Mouse (Mus musculus): ENCODE measurements around the gene Slc6a17.
A peak's percentile ranks its signal among the peaks of the same experiment; 100 is the strongest.

The Slc6a17 gene

DNA sequence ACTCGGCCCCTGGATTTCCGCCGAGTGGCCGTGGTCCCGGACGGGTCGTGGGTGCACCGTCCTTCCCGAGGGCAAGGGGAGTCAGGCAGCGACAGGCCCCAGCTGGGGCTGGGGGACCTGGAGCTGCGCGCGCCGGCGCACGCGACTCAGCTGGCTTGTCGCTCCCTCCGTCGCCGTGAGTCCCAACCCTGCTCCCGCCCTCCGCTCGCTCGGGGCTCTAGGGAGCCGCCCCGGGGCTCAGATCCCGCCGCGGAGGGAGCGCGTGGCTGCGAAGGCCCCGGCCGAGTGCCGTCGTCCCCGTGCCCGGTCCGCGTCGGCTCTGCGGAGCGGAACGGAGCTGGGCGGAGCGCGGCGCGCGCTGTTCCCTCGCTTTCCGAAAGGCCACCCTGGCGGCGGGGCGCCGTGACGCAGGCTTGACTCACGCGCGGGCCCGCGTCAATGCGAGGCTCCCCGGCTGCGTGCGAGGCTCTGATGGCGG lies at the start of gene Slc6a17:
Slc6a17 (minus strand) TSS at position 388 of the 478 bp plus-strand sequence.
- peak; percentile 86 to 88 for DNase-seq

DNA sequence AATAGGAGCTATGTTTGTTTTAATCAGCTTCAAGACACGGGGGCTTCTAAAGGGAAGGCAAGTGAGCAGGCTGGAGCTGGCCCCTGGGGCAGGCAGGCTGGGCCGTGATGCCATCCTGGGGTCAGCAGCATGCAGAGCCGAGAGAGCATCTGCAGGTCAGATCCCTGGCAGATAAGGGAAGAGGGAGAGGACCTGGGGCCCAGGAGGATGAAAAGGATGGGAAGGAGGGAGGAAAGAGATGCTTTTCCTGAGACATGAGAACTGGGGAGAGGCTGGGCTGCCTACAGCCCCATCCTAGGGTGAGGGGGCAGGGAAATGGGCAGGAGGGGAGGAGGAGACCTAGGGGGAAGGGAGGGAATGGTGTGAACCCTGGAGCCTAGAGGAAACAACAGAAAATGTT lies 47.5 kb upstream of the Slc6a17 start:
- DNase-seq: peak in 1 of 2 experiments; percentile 1

DNA sequence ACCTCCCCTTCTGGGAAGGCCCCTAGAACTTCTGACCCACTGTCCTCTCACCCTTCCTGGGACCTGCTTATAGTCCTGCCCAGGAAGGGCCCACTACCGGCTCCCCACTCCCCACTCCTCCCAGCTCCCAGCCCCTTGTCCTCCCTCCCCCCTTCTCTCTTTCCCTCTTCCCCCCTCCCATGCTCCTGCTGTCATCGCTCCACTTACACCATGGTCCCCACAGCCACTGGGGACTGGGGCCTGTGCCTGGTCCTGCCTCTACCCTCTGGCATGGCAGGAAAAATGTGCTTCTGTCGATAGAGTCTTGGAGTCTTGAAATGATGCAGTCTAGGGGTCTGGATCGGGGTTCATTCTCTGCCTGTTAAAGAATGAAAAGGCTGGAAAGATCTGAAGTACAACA lies 46.1 kb upstream of the Slc6a17 start:
- DNase-seq: peak in 1 of 2 experiments; percentile 6

DNA sequence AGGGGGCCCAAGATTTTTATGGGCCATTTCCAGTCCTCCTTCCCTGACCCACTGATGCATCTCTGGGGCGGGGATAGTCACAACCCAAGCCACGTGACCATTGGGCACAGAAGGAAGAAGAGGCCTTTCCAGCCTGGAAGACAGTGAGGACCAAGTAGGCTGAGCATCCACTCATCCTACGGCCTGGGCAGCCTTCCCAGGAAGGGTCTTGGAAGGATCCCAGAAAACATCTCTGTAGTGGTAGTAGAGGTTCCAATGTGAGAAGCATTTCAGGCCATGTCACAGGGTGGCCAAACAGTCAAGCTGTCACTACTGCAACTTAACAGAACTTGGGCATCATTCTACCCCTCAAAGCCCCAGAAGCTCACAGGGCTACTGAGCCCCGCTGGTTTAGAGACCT lies 44.8 kb upstream of the Slc6a17 start:
- peak; percentile 90 to 91 for DNase-seq

DNA sequence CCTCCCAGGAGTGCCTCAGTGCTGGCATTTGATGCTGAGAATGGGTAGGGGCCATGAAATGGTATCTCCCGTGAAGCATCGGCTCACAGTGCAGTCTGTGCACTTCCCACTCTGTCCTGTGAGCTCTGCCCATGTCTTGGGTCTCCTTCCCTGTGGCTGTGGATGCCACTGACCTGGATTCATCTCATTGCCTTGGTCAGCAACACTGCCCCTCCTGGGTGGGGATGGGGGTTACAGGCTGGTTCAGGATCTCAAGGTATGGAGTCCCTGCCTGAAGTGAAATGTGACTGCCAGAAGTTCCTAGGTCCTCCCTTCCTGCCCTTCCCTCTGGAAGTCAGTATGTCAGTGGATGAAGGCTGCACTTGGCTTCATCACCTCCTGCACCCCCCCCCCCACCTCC lies 44.3 kb upstream of the Slc6a17 start:
- peak; percentile 42 to 58 for DNase-seq

DNA sequence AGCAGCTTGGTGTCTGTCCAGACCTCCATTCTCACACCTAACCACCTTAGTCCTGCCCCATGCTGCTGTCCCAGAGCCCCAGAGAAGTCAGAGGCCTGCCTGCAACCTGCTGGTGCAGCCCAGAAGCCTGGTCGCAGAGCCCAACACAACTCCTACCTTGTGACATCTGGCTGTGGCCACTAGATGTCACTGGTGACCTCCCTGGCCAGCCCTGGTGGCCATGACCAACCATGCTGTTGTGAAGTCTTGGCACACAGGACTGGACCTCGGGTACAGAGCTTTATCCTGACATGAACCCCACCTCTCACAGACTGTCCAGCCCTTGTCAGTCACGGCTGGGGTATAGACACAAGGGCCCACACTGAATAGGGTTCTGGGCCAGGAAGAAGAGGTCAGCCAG lies 41.4 kb upstream of the Slc6a17 start:
- DNase-seq: peak; percentile 88 to 90

DNA sequence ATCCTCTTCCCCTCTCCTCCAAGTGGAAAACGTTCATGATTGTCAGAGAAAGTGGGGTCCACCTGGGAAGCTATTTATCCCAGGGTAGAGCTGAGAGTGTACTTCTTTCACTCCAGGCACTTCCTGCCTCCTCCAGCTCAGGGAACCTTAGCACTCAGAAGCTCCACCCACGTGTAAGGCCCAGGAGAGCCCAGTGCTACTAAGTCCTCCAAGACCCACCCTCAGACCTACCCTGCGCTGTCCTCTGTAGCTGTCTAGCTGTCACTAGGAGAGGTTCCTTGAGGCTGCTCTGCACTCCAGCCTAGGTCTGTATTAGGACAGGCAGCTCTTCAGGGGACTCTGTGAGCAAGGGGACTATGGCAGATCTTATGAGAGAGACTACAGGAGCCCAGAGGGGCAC lies 40.9 kb upstream of the Slc6a17 start:
- DNase-seq: peak in 1 of 2 experiments; percentile 1

DNA sequence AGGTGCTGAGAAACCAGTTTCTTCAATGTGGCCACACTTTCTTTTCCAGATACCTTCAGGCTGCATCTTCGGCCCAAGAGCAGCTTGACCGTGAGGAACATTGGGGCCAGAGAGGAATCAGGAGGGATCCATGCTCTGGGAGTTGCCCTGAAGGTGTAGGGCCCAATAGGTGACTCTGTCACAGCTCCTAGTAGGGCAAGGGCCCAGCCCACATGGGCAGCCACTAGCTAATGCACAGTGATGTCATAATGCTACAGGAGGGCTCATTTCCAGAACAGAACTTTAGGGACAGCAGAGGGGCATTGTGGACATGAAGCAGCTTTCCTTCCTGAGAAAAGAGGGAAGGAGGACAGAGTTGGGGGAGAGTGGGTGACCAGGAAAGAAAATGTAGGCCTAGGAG lies 37.0 kb upstream of the Slc6a17 start, which contains the start of gene Ubl4b:
Ubl4b (minus strand) TSS at position 232 of the 400 bp plus-strand sequence.
- no peak for DNase-seq

DNA sequence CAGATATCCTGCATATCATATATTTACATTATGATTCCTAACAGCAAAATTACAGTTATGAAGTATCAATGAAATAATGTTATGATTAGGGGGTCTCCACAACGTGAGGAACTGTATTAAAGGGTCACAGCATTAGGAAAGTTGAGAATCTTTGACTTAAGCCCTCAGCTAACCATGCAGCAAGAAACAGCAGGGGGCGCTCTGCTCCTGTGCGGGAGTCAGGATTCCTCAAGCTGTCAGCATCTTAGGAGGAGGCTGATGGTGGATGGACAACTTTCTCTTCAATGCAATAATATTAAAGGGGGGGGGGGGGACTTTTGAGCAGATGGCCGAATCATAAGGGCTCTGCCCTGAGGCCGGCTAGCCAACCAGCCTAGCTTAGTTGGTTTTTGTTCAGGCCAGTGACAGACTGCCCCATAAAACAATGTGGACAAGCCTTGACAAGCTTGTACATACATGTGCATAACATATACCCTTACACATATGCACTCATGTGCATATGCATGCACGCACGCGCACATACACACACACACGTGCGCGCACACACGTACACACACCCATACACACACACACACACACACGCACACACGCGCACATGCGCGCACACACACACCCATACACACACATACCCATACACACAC lies 32.7 kb upstream of the Slc6a17 start:
- peak; percentile 94 for DNase-seq

DNA sequence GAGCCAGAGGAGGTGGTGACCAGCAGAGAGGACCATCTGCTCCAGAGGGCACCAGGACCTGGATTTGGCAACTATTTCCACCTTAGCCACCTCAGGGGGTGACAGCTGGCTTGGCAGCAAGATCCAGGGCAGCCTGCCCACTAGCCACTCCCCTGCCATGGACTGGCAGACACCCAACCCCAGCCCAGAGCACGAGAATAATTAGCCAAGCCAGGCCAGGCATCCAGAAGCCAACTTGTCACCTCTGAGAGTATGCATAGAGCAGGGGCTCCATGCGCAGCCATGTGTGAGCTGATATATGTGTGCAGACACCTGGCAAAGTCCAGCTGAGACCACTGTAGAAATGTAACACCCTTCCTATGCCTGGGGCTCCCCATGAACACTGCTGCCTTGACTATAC lies 29.1 kb upstream of the Slc6a17 start:
- peak; percentile 95 for DNase-seq

DNA sequence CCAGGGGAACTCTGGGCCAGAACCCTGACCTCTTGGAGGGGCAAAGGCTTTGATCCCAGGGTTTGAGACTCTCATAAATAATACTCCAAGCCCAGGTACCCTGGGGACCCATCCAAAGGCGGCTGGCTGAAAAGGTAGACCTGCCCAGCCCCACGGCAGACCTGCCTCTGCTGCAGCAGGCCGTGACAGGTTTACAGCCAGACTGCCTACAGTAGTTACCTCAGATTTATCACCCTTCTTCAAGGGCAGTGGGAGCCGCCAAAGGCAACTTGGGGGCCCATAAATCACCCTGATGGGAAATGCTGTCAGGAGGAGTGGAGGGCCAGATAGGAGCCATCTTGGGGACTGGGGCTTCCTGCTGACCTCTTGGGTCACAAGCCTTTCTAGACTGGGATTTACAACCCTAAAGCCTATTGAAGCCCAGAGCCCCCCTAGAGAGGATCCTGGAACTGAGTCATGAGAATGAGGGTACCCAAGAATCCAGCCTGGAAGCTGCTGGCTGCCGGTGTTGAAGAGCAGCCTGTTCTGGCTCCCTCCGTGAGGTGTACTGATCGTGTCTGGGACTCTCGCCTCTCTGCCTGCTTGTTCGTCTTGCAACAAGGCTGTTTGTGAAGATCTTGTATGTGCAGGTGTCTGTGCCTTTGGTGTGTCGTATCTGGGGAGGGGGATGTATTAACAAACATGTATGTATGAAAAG lies 28.0 kb upstream of the Slc6a17 start:
- DNase-seq: peak; percentile 39 to 50

DNA sequence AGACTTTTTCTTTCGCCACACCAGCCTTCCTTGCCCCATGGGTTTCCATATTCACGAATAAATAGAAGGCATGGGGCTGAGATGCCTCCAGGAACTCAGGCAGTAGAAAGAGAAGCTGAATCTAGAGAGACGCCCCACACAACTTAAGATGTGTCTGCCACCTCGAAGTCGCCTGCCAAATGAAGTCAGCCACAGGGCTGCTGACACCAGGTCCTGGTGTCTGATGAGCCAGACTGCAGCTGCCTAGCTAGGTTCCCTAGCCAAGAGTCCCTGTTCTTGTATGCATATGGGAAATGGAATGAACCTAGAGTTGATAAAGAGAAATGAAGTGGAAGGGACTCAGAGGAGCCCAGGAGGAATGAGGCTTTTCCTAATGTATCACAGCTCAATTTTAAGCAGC lies 27.5 kb upstream of the Slc6a17 start:
- DNase-seq: peak; percentile 42 to 61

DNA sequence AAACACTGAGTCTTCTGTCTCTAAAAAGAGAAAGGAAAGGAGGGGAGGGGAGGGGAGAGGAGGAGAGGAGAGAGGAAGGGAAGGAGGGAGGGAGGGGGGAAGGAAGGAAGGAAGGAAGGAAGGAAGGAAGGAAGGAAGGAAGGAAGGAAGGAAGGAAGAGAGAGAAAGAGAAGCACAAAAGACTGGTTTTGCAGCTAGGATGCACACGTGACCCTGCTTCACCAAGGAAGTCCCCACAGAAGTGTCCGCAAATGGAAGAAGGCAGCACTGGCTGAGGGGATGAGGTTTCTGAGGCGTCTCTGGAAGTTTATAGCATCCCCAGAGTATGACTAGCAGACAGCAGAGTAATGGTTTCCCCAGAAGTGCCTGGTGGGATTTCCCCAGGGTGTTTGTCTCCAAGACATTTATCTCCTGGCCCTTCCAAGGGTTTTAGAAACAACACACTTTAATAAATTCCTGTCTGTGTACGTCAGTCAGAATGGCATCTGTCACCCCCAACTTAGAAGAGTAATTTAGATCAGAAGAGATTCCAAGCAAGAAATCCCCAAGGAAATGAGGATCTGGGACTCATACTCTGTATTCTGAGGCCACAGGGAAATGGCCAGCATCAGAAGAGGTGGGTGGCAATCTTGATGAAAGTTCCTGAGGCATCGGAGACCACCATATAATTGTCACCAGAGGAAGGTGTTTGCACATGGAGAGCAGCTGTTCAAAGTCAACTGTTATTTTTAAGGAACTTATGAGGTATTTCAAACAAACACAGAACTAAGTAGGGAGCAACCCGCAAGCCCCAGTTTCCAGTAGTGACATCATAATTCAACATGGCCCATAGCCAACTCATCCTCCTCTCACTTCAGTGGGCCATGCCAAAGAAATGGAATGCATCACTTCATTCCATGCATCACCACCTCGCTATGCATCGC lies 25.6 kb upstream of the Slc6a17 start:
- no peak for DNase-seq

DNA sequence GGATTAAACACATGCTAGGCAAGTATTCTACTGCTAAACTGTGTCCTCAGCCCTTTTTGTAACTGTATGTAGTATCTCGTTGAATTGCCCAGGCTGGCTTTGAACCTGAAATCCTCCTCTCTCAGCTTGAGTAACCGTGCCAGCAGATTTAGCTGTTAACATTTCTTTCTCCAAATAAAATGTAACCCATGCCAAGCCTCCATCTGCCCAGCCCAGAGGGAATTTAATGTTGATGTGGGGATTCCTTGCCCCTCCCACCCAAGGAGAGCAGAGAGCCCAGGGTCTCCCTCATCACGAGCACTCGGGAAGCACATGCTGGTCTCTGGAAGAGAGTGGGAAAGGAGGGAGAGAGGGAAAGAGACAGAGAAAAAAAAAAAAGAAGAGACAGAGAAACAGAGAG lies 24.8 kb upstream of the Slc6a17 start:
- no peak for DNase-seq

DNA sequence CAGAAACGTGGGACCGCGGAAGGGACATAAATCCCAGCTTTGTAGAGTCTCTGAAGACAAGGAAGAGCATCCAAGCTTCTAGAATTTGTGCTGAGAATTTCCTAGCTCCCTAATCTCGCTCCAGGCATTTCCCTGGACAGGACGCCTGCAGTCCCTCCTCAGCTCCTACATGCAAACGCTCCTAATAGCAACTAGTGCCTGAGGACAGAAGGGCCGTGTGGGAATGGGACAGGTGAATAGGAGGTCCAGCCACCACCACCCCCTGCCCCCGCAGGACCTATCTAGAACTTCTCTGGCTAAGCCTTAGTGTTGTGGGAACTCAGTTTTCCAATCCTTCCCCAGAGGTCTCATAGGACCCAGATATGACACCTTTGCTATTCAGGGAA lies 19.7 kb upstream of the Slc6a17 start:
- DNase-seq: no peak

DNA sequence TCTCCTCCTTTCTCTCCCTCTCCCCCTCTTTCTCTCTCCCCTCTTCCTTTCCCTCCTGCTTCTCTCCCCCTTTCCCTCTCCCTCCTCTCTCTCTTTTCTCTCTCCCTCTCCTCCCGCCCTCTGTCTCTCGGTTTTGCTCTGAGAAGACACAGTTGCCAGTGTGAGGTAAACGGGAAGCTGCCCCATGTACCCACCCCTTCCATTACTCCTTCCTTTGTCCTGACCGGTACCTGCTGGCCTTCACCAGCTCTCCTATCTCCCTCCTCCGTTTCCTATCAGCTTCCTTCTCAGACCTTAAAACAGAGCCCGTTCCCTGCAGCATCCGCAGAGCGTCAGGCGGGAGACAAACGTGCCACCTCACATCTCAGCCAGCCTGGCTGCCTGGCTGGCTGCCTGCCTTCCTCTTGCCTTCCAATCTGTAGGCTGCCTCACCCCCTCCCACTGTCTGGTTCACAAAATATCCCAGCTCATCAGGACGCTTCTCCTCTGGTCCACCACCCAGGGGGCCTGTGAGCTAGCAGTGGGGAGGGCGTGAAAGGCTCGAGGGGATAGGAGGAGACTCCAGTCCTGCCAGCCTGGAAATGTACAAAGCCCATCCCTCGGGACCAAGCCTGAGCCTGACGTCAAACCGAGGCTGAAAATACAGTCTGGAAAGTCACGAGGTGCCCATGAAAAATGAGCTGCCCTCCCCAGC lies 19.1 kb upstream of the Slc6a17 start:
- DNase-seq: peak; percentile 87 to 89

DNA sequence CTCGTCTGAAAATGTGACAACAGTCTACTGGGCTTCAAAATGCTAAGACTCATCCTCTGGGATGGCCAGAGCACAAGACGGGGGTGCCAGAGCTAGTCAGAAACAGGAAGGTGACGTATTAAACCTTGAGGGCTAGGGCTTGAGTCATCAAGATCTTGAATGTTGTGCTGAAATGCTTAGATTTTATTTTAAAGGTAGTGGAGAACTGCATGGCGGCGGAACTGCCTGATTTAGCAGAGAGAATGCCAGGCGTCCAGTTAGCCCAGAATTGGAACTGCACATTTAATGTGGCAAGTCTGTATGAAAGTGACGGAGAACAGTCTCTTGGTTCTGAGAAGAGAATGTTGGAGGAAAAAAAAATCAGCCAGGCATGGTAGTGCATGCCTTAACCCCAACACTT lies 17.1 kb upstream of the Slc6a17 start:
- DNase-seq: no peak

DNA sequence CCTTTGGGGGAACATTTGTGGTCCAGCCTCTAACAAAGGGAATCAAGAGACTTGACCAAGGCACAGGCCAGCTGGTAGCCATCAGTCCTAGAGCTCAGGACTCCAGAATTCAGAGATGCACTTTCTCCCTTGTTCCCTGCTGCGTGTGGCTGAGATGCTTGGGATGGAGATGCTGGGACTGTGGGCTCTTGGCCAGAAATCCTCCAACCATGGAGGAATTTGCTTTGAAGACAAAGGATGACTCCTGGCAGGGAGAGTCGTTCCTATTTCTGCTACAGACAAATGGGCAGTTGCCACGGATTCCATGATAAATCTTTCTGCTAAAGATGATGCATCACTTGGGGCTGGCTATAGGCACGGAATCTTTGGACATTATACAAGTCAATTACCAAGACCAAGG lies 15.7 kb upstream of the Slc6a17 start:
- peak; percentile 53 to 65 for DNase-seq

DNA sequence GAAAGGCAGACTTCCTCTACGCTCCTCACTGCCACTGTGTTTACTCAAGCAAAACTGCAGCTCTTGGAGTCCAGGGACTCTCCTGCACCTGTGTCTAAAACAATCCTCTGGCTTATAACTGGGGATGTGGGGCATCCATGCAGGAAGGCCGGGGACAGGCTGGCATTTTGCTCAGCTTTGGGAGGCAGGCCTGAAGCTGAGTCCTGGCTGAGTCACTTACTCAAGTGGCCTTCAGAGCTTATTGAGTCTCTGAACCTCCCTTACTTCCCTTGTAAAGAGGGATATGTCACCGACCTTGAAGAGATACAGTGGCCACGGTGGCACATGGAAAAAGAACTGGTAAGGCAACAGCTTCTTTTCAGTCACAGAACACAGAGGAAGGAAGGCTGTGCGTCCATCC lies 12.8 kb upstream of the Slc6a17 start:
- no peak for DNase-seq

DNA sequence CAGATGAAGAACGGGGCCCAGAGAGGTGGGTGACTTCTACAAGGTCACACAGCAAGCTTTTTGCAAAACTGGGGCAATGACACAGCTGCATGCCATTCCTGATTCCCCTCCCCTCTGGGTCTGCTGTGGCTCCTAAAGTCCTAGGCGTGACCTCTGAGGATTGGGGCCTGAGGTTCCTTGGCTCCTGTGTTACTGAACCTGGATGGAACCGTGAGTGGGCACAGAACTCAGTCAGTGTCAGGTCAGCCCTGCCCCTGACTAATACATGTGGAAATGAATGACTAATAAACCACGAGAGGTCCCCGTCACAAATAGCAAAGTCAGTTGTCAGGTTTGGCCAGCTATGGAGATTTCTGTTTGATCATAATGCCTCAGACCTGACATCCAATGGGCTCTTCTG lies 11.4 kb upstream of the Slc6a17 start:
- no peak for DNase-seq

DNA sequence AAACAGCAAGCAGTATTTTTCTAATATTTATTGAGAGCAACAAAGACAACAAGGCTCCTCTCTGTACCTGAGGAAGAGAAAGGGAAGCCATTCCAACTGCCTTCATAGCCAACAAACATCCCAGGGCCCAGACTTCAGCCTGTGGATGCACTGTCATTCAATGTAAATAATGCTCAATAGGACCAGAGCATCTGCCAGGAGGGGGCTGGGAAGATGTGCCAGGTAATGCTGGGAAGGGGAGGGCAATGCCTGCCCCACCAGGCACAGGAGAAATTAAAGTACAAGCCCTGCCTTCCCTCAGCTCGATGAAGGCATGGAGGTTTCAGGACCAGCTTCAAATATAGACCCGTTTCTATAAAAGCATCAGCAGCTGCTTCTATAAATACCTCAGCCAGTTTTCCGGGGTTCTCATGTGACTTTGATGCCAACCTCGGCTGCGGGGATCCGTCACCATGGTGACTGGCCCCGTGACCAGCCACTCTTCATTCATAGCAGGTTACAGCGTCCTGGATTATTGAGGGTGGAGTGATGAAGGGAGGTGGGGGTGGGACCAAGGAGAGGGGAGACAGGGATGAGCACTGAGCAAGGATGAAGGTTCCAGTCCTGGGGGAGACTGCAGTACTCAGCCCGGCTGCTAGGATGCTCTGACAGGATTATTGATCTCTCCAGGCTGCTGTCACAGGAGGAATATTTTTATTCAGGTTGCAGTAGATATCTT lies 10.7 kb upstream of the Slc6a17 start:
- peak; percentile 90 to 92 for DNase-seq

DNA sequence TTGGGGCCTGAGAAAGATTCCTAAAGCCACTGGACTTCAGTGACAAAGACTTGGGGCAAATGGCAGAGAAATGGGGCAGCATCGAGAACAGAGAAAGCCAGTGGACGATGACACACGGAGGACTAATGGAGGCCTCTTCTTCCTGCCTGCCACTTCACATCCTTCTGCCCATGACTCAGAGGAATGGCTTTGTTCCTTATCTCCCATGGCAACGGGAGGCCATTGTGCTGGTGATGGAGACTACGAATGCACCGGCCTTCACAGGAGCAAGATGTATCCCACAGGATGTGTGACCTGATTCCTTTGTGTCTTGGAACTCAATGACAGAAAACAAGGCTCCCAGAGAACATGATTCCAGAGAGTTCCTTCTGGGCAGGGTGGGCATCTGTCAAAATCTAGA lies 6.7 kb upstream of the Slc6a17 start:
- DNase-seq: no peak
